Mouse (Mus musculus) adrenal gland, adult (tissue): ENCODE results near the gene Nacad.

Experiments used
- DNase-seq, 2 experiments: peaks; one replicate each; pipeline ENCODE4 v3.0.0; 2022 to 2023; ENCODE audit warnings: low spot score in 1 of 2; ENCODE audit not compliant: inconsistent age in 2 of 2

Nacad gene

DNA sequence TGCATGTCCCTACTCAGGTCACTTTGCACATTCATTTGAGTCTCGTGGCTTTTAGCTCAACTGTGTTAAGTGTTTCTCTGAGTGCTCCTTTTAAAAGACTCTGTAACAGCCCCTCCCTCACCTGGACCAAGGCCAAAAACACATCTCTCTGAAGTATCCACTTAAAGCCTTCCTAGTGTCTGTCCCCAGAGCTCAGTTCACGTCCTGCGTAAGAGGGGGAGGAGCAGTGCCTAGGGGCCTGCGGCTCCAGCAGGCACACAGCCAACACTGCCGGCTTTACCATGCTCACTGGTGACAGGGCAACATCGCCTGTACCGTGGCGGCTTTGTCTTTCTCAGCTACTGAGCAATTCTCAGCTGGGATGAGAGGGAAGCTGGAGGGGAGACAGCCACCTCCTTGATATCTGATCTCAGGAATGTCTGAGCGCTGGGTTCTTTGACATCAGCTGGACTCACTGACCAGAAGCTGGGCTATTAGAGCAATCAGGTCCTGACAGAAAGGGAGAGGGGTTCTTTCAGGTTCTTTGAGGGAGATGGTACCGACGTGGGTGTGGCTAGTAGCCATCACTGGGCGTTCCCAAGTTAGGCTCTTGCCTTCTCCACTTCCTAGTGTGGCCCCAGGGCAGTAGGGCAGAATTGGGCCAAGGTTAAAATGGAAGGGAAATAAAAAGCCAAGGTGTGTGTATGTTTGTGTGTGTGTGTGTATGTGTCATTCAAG, 1.8 kb downstream of the Nacad start:
- peak; percentile 44 to 71 for DNase-seq

DNA sequence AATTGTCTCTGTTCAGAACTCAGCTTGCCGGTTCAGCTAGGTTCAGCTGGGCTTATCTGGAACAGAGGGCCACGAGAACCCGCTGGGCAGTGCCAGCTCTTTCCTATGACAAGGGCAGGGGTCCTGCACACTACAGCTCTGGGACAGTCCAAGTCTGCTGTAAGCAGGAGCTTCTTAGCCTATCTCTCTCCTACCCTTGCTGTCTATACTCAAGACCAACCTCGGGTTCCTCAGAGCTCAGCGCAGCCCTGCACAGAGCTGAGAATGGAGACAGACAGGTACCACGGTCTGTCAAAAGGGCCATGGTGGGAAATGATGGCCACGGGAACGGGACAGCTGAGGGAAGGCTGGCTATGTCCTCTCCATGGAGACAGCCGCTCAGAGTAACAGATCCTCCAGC, 2.6 kb downstream of the Nacad start:
- DNase-seq: peak in 1 of 2 experiments; percentile 23

DNA sequence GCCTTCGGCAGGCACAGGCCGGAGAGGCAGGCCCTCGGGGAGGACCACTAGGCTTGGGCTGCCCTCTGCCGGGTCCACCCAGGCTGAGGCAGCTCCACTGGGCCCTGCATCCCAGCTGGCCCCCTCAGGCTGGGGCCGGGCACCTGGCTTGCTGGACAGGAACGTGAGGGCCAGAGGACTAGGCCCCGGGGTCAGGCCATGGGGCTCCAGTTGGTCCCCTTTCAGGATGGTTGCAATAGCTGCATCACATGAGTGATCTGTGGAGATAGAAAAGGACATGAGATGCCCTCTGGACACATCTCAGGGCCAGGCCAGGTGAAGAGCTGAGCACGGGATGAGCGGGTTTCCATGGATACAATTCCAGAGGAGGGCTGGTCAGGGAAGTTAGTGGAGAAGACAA, 3.2 kb downstream of the Nacad start:
- peak; percentile 12 to 31 for DNase-seq

DNA sequence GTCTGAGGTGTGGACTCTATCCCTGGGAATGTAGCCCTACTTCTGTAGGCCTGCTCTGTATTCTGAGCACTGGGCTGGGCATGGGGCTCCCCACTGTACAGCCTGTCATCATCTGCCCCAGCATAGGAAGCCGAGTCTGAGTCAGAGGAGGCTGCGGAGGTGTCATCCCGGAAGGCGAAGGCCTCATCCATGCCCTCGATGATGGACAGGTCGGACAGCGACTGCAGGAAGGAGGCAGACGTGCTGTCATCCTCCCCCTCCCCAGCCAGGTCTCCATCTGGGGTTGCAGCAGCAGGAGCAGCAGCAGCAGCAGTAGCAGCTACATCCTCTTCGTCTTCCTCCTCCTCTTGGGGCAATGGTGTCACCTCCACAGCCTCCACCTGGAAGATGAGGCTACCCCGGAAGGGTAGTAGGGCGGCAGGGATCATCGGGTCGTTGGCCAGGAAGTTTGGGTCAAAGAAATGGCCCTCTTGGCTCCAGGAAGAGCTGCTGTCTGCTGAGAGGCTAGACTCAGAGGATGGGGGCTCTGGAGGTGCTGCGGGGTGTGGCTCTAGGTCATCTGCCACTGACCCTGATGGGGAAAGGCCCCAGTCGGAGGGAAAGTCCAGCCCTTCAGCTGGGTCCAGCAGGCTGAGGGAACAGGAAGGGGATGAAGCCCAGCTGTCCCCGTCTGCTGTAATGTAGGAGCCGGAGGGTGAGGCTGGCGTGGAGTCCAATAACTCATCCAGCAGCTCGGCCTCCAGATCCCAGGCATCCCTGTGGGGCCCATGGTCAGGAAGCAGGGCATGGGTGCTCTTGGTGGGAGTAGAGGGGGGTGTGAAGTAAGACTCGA, 4.0 kb downstream of the Nacad start:
- DNase-seq: peak; percentile 9 to 24

DNA sequence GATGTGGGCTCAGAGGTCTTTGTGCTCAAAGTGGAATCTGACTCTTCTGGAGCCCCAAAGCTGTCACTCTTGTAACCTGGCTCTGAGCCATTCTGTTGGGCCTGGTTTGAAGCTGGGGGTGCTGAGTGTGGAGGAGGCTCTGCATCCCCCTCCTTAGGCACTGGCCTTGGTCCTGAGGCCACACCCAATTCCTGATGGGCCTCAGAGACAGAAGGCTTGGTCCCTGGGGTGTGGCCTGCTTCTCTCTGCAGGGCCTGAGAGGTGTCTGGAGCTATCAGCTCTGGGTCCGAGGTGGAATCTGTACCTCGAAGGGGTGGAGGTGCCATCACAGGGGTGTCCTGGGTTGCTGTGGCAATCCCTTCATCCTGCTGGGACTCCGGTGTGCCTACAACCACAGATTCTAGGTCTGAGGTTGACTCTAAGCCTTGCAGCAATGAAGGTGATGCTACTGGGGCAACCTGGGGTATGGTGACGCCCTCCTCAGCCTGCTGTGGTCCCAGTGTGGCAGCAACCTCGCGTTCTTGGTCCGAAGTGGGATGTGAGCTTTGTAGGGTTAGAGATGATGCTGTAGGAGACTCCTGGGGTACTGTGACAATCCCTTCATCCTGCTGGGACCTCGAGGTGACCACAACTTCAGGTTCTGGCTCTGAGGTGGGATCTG, 5.4 kb downstream of the Nacad start:
- DNase-seq: no peak

DNA sequence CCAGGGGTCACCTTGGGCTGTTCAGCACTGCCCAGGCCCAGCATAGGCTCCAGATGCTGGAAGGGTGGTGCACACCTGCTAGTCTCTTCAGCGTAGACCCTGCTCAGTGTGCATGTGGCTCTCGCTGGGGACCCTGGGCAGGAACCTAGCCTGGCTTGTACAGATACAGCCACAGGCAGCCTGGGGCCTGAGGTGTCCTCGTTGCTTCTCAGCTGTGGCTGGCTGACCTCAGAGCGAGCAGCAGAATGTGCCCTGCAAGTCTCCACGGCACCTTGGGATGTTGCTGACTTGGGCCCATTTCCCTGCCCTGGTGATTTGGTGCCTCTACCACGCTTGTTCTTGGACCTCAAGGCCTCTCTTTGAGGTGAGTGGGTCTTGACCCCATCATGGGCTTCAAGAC, 6.0 kb downstream of the Nacad start:
- peak; percentile 57 to 68 for DNase-seq

DNA sequence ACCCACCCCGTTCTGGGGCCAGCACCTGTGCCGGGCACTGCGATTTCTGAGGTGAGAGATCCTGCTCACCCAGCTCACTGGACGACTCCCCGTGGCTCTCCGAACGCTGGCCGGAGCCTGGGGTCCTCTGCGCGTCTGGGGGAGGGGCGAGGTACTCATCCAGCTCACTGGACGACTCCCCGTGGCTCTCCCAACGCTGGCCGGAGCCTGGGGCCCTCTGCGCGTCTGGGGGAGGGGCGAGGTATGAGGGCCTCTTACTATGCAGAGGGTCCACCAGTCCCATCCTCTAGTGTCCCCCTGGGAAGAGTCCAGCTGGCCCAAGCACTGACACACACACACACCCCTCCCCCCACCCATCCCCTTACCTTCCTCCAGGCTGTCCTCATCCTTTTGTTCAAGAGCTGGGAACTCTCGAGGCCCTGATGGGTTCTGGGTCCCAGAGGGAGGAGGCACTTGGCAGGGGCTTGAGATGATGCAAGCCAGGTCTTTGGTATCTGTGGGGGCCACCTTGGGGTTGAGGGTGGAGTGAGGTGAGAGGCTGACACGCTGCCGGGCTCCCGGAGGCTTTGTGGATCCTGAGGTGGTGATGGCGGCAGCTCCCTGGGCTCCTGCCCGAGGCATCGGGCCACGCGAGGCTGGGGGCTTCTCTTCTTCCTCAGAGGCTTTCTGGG, 6.7 kb downstream of the Nacad start:
- DNase-seq: peak in 1 of 2 experiments; percentile 36

DNA sequence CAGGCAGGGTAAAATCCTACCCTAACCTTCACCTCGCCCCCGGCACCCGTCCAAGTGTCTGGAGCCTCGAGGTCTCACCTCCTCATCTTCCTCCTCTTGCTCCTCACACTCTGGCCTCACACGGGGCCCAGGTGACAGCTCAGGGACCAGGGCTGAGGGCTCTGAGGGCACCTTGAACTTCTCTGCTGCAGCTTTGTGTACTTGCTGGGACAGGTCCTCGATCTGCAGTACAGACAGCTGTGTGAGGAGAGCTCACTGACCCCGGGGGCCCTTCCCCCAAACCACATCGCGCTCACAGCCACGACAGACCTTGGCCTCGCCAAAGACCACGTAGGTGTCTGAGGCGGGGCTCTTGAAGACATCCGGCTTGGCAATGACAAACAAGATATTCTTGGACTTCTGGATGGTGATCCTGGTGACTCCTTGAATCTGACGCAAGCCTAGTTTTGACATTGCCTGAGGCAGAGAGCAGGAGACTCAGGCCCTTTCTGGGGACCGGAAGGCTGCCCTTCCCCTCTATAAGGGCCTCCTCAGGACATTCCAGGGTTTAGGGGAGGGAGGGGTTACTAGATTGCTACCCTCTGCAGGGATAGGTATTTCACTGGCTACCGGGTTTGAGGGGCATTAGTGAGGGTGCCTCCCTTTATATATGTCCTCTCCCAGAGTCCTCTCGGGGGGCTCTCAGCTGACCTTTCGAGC, 7.5 kb downstream of the Nacad start:
- peak in 1 of 2 experiments; percentile 30 for DNase-seq

DNA sequence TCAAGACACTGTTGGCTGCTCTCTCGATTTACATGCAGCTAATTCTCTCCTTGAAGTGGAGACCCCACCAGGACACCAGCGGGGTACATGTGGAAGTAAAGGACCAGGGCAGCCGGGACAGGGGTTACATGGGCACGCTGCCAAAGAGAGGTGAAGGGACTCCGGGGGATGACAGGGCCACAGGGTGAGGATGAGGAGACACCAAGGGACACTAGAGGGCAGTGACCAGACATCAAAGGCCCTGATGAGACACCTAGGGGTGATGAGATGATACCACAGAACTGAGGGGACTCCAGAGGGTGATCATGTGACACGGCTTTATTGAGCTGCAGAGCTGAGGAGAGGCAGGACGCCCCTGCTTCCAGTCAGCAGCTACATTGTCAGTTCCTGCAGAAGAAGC, 8.3 kb downstream of the Nacad start:
- no peak for DNase-seq

DNA sequence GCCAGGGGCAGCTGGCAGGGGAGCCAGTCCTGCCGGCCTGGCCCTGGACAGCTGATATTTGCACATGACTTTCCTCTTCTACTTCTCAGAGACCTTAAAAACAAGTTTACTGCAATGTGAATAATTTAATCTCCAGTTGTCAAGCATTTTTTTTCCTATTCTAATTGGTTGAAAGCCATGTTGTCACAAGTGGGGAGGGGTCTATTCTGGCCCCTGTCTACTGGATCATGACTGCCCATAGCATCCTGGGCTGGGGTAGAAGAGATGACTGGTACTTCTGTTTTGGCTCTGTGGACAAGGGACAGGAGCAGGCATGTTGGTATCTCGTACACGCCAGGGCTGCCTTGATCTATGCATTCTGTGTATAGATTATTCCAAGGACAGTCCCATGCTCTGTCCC, 9.2 kb downstream of the Nacad start:
- no peak for DNase-seq

DNA sequence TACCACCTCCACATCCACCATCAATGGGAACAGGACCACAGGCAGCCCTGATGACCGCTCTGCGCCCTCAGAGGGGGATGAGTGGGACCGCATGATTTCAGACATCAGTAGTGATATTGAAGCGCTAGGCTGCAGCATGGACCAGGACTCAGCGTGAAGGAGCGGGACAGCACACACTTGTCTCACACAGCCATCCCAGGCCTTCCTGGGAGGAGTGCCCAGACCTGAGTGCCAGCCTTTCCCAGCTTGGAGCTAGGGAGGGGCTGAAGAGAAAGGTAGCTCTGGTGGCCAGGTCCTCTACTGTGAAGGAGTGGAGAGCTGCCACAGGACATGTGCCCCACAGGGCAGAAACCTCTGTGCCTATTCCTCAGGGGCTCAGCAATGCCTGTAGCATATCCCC, 9.6 kb downstream of the Nacad start:
- DNase-seq: no peak

DNA sequence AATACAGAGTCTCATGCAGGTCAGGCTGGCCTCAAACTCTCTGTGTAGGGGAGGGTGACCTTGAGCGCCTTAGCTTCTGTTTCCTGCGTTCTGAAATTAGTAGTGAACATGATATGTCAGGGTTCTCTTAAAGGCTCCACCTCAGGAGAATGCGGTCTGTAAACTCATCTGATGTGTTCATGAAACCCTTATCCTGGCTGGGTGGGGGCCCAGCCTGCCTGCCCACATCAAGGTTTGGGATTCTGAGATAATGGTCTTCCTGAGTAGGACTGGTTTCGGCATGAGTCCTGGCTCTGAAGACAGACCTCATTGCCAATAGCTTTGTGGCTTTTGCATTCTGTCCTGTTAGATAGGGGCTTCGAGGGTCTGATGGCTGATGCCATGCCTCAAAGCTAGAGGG, 10.5 kb downstream of the Nacad start:
- no peak for DNase-seq

DNA sequence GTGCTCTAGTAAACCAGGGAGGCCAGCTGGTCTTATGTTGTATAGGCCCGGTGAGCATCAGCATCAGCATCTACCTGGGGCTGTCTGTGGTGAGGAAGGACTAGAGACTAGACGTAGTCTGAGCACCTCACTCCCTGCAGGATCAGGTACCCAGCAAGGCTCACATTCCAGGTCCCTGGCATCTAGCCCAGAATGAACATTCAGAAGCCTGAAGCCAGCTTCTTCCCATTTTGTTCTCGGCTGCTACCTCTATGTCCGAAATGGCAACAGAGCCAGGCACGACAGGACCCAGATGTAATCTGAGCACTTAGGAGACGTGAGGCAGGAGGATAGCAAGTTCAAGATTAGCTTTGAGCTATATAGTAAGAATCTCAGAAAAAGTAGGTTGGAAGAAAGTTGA, 11.0 kb downstream of the Nacad start:
- no peak for DNase-seq

DNA sequence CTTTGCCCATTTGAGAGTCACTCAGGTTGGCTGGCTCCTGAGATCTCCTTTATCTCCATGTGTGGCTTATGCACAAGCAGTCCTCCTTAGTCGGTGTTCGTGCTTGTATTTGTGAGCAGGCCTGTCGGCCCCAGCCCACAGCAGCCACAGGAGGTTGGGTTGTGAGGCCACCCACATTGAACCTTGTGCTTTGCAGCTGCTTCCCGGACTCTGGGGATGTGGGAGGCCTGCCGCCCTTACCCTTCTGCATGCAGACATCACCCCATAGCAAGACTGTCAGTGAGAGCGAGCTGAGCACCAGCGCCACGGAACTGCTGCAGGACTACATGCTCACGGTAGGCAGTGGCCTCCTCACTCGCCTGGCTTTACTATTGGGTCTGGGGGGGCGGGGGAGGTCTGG, 12.4 kb downstream of the Nacad start:
- no peak for DNase-seq

DNA sequence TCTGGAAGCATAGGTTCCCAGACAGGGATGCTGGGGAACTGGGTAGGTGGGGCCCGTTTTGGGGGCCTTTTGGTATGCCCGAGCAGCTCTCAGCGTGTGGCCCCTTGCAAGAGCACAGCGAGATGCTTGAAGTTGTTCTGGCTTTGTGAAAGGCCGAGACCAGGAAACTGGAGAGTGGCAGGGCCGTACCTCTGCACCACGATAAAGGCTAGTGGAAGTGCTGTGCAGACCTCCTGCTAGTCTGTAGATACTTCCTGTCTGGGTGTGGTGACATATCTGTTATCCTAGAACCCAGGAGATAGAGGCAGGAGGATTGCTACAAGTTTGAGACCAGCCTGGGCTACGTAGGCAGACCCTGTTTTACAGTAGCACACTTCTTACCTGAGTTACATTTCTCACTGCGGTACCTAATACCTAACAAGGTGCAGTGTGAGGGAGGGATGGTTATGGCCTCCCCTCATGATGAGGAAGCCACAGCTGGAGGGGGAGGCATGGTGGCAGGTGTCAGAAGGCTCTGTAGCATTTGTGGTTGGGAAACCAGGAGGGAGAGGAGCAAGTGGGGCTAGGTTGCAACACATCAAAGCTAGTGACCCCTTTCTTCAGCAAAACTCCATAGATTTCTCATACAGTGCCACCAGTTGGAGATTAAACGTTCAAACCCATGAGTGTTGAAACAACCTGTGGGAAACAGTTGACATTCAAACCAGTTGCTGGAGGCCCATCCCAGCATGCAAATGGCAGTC, 14.7 kb downstream of the Nacad start:
- no peak for DNase-seq

DNA sequence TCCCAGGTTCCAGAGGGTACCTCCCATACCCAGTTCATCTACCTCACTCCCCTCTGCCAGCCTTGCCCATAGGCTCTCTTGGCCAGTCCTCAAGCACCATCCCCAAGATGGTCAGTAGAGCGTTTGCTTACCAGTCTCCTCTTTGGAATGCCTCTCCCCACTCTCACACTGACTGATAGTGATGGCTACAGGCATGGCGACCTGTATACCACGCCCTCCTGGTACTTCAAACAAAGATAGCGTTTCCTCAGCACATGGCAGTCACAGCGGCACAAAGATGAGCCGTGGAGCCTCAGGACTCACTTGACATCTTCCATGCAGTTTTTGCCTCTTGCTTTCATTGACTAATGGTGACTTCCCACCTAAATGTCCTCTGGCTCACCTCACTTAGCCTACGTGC, 16.0 kb downstream of the Nacad start:
- DNase-seq: no peak

DNA sequence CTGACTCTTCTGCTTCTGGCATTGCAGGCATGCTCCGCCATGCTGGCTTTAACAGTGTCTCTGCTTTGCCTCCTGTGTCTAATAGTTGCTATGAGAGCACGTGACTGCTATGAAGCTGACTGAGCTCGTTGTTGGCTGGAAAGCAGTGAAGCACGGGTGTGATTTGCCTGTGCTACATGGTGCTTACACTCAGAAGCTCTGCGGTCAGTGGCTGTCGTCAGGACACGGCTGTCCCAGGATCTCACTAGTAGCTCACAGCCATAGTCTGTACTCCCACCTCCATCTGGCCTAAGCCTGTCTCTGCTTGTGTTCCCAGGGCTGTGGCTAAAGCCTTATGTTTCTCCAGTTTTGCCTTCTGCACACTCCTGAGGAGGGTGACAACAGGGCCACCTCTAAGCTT, 17.6 kb downstream of the Nacad start:
- DNase-seq: no peak

DNA sequence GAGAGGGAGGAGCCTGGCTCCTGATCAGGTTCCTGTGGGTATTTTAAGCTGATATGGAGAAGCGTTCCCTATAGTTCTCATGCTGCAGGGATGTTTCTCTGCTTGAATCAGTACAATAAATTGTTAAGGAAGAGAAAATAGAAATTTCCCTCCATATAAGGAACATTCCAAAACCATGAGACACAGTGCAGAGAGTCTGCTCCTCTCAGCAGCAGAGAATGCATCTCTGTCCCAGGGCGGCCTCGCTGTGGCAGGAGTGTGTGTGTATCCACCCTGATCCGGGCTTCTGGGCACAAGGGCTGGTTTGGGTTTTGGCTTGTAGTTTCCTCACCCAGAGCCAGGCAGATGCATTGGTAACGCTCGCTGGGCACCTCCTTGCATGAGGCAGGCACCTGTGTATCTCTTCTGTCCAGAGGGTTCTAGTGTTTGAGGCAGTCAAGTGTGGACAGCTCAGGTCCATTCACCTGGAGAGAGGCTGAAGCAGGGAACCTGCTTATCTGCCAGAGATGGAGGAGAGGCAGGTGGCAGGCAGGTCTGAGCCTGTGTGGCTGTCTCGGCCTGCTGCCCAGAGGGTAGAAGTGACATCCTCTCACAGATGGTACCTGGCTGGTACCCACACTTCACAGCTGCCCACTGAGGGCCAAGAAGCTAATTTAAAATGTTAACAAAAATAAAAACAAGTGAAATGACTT, 18.5 kb downstream of the Nacad start:
- DNase-seq: no peak

DNA sequence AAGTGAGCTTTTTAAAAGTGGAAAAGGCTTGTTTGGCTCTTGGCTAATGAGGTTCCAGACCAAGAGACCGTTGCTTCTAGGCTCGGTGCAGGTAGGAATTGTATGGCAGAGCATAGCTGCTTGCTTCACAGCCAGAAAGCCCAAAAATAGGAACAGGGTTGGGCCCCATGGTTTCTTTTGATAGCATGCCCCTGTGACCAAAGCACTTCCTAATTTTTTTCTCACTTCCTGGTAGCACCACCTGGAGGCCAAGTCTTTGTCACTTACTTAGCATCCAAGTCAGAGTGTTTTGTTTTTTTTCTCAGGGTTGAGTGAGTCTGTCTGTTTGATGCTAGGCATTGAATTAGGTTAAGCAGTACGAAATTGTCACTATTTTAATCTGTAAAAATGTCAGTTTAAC, 19.2 kb downstream of the Nacad start:
- DNase-seq: peak in 1 of 2 experiments; percentile 45

DNA sequence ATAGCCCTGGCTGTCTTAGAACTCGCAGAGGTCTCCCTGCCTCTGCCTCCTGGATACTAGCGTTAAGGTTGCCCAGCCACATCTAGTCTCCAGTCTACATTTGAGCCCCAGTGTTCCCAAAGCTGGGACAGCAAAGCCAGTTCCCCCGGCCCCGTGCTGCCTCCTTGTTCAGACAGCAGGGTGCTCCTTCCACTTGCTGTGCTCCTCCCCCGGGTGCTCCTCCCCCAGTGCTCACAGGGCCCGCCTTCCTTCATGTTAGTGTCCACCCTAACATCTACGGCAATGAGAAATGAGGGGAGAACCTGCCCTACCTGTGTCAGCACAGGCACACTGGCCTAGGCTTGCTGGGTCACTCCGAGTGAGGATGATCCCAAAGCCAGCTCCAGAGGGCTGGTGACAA, 20.1 kb downstream of the Nacad start:
- no peak for DNase-seq
